Mouse (Mus musculus): ENCODE measurements at regions not wholly inside any gene's neighbourhood (a gene's known extent, or its start where the extent isn't known, plus 50 kb on each side); places are given as distances from the start of the nearest gene placed in this dataset.

- no peak overlapping the region for H3K4me2 ChIP-seq (replicated peaks)
- H3K36me3 ChIP-seq, result no peaks in the 10 kb centered on the region
- peaks cover 5% of the 10 kb centered on the region for H3K4me1 ChIP-seq (replicated peaks)
- no peak overlapping the region for H3K9ac ChIP-seq
- no peak for ATAC-seq
- H3K4me3 ChIP-seq (replicated peaks), result no peak overlapping the region
- H3K27me3 ChIP-seq (replicated peaks), result no peaks in the 10 kb centered on the region
- no peaks in the 10 kb centered on the region for H3K9me3 ChIP-seq
- no peak overlapping the region for H3K27ac ChIP-seq
- WGBS, result 89% methylated on average over 15 of the region's 15 CpGs
Observed at GRCm38 (mm10) chr6:143535726-143536125, 368.7 kb downstream of the Etnk1 start.

DNA sequence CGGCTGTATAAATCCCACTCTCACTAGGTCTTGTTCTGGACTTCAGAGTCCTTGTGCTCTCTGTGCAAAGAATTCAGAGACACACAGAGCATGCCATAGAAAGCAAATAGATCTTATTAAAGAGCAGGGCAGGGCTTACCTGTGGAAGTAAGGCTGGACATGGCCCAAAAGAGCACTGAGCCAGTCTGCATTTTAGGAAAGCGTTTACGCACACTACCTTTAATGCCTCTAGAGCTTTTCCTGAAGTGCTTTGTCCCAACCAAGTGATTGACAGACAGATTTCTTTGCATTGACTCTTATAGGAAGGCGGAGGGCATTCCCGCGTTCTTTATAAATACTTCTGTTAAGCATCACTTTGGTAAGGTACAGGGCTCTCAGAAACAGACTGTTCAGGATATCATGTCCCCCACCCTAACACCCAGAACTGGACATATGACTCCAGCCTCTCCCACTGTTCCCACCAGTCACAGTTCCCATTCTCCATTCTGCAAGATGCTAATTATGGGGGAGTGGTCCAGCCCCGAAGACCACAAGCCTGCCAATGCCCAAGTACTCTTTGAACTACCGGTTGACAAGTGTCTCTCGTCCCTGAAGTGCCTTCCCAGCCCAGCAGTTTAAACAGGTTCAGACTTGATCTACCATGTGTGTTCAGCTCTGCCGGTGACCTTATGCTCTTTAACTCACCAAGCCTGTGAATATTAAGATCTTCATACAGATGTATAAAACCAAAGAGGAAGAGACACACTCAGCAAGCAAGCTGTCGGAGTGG, 369.7 kb downstream of the Etnk1 start:
- H3K27ac ChIP-seq, result no peak overlapping the region
- H3K9me3 ChIP-seq, result no peaks in the 10 kb centered on the region
- no peak for ATAC-seq
- H3K36me3 ChIP-seq, result no peaks in the 10 kb centered on the region
- no peaks in the 10 kb centered on the region for H3K27me3 ChIP-seq (replicated peaks)
- H3K4me1 ChIP-seq (replicated peaks), result no peaks in the 10 kb centered on the region
- no peak overlapping the region for H3K9ac ChIP-seq
- 89% methylated on average over 11 of the region's 11 CpGs for WGBS
- no peak overlapping the region for H3K4me3 ChIP-seq (replicated peaks)
- no peak overlapping the region for H3K4me2 ChIP-seq (replicated peaks)

DNA sequence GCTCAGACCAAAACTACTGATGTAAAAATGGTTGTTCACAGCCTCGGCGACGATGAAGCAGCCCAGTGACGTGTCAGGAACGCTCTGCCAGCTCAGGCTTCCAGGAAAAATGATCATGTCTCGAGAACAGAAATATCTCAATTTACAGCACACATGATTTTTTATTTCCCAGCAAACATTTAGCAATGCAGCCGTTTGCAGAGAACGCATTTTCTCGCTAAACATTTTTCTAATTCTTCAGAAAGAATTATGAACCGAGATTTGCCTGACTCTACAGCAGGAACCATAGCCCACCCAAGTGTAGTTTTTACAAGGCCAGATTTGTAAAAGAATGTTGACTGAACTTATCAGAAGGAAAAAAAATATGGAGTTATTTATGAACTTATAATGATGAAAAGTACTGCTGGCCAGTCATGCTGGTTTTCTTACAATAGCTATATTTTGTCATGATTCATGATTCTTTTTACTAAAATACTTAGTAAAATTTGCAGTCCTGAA, 380.4 kb downstream of the Etnk1 start:
- WGBS, result 42% methylated on average over 10 of the region's 10 CpGs

DNA sequence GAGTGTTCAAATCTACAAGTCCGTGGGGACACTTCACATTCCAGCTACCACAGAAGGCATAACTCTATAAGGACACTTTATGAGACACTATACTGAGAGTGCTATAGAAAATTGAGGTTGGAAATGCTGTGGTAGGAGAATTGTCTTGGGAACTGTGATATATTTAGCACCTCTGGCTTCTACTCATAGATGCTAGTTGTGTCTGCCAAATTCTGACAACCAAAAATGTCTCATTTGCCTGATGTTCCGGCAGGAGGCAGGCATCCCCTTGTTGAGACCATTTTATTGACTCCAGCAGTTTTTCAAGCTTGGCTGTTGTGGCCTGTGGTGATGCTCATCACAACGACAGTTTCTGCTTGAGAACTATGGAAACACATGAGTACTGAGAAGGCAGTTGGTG, 387.9 kb downstream of the Etnk1 start:
- H3K4me2 ChIP-seq (replicated peaks), result no peak overlapping the region
- H3K9ac ChIP-seq, result no peak overlapping the region
- no peak overlapping the region for H3K27ac ChIP-seq
- no peaks in the 10 kb centered on the region for H3K36me3 ChIP-seq
- no peak overlapping the region for H3K4me3 ChIP-seq (replicated peaks)
- no peaks in the 10 kb centered on the region for H3K4me1 ChIP-seq (replicated peaks)
- no peaks in the 10 kb centered on the region for H3K9me3 ChIP-seq
- H3K27me3 ChIP-seq (replicated peaks), result no peaks in the 10 kb centered on the region
- no peak for ATAC-seq
- WGBS, result 80% methylated on average over 3 of the region's 3 CpGs

More for the DNA sequence above, 380.4 kb downstream of the Etnk1 start:
- Histone ChIP-seq H3K36me3 (no peaks in the 10 kb centered on the region), H3K27me3 (replicated peaks) (no peaks in the 10 kb centered on the region), H3K9ac (no peak overlapping the region), H3K4me1 (replicated peaks) (no peaks in the 10 kb centered on the region), H3K9me3 (no peaks in the 10 kb centered on the region), H3K27ac (no peak overlapping the region), H3K4me3 (replicated peaks) (no peak overlapping the region), H3K4me2 (replicated peaks) (no peak overlapping the region)
- ATAC-seq, result no peak

- no peak for ATAC-seq
- H3K36me3 ChIP-seq, result no peaks in the 10 kb centered on the region
- 84% methylated on average over 11 of the region's 11 CpGs for WGBS
- H3K9me3 ChIP-seq, result no peaks in the 10 kb centered on the region
- no peak overlapping the region for H3K27ac ChIP-seq
- no peaks in the 10 kb centered on the region for H3K27me3 ChIP-seq (replicated peaks)
- H3K9ac ChIP-seq, result no peak overlapping the region
- no peaks in the 10 kb centered on the region for H3K4me1 ChIP-seq (replicated peaks)
- H3K4me3 ChIP-seq (replicated peaks), result no peak overlapping the region
- H3K4me2 ChIP-seq (replicated peaks), result no peak overlapping the region
Observed at GRCm38 (mm10) chr6:143558046-143558884, 391.2 kb downstream of the Etnk1 start.

DNA sequence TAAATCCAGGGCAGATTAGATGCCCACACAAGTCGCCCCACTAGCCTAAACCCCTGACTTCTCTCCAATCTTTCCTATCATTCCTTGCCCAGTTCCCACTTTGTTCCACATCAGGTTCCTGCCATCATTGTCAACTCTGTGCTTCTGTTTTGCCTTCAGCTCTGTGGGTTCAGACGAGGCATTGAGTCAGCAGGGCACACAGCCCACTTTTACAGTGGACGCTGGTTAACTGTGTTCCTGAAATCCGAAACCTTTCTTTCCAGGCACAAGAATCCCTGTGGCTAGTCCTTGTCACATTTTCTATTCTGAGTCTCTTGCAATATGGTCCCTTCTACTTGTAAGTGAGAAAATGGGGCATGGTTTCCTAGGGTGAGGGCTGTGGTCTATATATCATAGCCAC, 392.3 kb downstream of the Etnk1 start:
- no peak for ATAC-seq
- WGBS, result 63% methylated on average over 4 of the region's 4 CpGs
- Histone ChIP-seq H3K27me3 (replicated peaks) (no peaks in the 10 kb centered on the region), H3K27ac (no peak overlapping the region), H3K36me3 (no peaks in the 10 kb centered on the region), H3K4me2 (replicated peaks) (no peak overlapping the region), H3K4me1 (replicated peaks) (no peaks in the 10 kb centered on the region), H3K4me3 (replicated peaks) (no peak overlapping the region), H3K9me3 (no peaks in the 10 kb centered on the region), H3K9ac (no peak overlapping the region)

DNA sequence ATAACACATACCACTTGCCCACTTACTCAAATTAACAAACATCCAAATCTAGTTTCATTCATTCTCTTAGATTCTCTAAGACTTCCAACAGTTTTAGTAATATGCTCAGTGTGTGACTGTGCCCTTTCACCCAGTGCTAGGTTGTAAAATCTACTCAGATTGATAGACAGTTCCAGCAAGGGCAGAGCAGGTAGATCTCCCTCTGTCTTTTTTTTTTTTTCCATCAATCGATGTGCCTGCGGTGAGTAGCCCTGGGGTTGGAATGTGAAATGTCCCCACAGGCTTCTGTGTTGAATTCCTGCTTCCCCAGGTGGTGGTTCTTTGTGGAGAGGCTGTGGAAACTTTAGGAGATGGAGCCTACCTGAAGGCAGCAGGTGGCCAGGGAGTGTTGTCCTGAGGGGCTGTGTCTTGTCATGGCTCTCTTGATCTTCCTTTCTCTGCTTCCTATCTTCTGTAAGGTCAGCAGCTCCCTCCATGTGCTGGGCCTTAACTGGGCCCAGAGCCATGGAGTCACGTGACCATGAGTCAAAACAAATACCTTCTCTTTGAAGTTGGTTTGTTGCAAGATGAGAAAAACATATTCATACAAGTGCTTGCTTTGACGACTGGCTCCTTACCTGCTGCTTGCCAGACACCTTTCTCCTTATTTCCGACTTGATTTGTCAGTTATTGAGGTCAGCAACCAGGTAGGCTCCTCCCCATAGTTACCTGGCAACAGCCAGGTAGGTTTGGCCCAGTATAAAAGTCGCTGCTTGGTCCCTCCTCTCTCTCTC, 394.5 kb downstream of the Etnk1 start:
- Histone ChIP-seq H3K4me1 (replicated peaks) (no peaks in the 10 kb centered on the region), H3K36me3 (no peaks in the 10 kb centered on the region), H3K4me2 (replicated peaks) (no peak overlapping the region), H3K9me3 (no peaks in the 10 kb centered on the region), H3K27ac (no peak overlapping the region), H3K9ac (no peak overlapping the region), H3K4me3 (replicated peaks) (no peak overlapping the region), H3K27me3 (replicated peaks) (no peaks in the 10 kb centered on the region)
- 59% methylated on average over 6 of the region's 6 CpGs for WGBS
- no peak for ATAC-seq

GRCm38 (mm10) chr6:143571356-143572115, 404.5 kb downstream of the Etnk1 start:
- Histone ChIP-seq H3K9ac (no peak overlapping the region), H3K36me3 (no peaks in the 10 kb centered on the region), H3K4me3 (replicated peaks) (no peak overlapping the region), H3K4me2 (replicated peaks) (no peak overlapping the region), H3K27ac (no peak overlapping the region), H3K4me1 (replicated peaks) (no peaks in the 10 kb centered on the region), H3K27me3 (replicated peaks) (no peaks in the 10 kb centered on the region), H3K9me3 (no peaks in the 10 kb centered on the region)
- no peak for ATAC-seq
- 83% methylated on average over 24 of the region's 24 CpGs for WGBS

- Histone ChIP-seq H3K9me3 (no peaks in the 10 kb centered on the region), H3K9ac (no peak overlapping the region), H3K4me2 (replicated peaks) (no peak overlapping the region), H3K27me3 (replicated peaks) (no peaks in the 10 kb centered on the region), H3K36me3 (no peaks in the 10 kb centered on the region), H3K4me1 (replicated peaks) (no peaks in the 10 kb centered on the region), H3K4me3 (replicated peaks) (no peak overlapping the region), H3K27ac (no peak overlapping the region)
- ATAC-seq, result no peak
- WGBS, result 96% methylated on average over 1 of the region's 1 CpGs
Observed at GRCm38 (mm10) chr6:143579223-143579622, 412.2 kb downstream of the Etnk1 start.

- no peak for ATAC-seq
- no peak overlapping the region for H3K4me2 ChIP-seq (replicated peaks)
- no peak overlapping the region for H3K27ac ChIP-seq
- no peaks in the 10 kb centered on the region for H3K9me3 ChIP-seq
- 47% methylated on average over 1 of the region's 1 CpGs for WGBS
- no peak overlapping the region for H3K9ac ChIP-seq
- no peak overlapping the region for H3K4me3 ChIP-seq (replicated peaks)
- no peaks in the 10 kb centered on the region for H3K4me1 ChIP-seq (replicated peaks)
- no peaks in the 10 kb centered on the region for H3K27me3 ChIP-seq (replicated peaks)
- no peaks in the 10 kb centered on the region for H3K36me3 ChIP-seq
Observed at GRCm38 (mm10) chr6:143589666-143590065, 422.6 kb downstream of the Etnk1 start.

DNA sequence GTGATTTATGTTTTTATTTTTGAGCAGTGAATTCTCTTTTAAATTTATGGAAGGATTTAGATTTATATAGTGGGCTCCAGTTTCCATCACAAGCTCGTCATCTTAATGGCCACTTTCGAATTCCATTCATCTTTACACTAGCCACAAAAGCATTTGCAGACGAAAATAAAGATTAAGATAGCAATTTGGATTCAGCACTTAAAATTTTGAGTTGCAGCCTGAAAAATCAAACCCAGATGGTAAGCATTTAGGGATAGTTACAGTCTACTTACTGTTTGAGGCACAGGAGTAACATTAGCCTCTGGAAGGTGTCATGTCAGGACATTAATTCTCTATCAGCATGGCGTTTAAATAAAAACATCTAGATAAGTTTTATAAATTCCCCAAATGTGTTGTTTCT, 423.2 kb downstream of the Etnk1 start:
- Histone ChIP-seq H3K27ac (no peak overlapping the region), H3K4me1 (replicated peaks) (no peaks in the 10 kb centered on the region), H3K4me2 (replicated peaks) (no peak overlapping the region), H3K27me3 (replicated peaks) (no peaks in the 10 kb centered on the region), H3K9ac (no peak overlapping the region), H3K36me3 (no peaks in the 10 kb centered on the region), H3K9me3 (no peaks in the 10 kb centered on the region), H3K4me3 (replicated peaks) (no peak overlapping the region)
- ATAC-seq, result no peak
- WGBS, result 58% methylated on average over 4 of the region's 4 CpGs

GRCm38 (mm10) chr6:143592490-143592889, 425.5 kb downstream of the Etnk1 start:
- Histone ChIP-seq H3K4me2 (replicated peaks) (no peak overlapping the region), H3K4me3 (replicated peaks) (no peak overlapping the region), H3K36me3 (no peaks in the 10 kb centered on the region), H3K4me1 (replicated peaks) (no peaks in the 10 kb centered on the region), H3K9ac (no peak overlapping the region), H3K9me3 (no peaks in the 10 kb centered on the region), H3K27me3 (replicated peaks) (no peaks in the 10 kb centered on the region), H3K27ac (no peak overlapping the region)
- WGBS, result 90% methylated on average over 3 of the region's 3 CpGs
- no peak for ATAC-seq

Data from intestine, embryonic 15.5 days (tissue).